Mouse (Mus musculus) telencephalon, adult 2 months (tissue): ENCODE results near the gene Zbtb12.
"Not testable (repeated sequence)": the region's sequence is repeated elsewhere in the genome, so short reads cannot be mapped to it uniquely, and the experiment has no call there.

Experiments
- DNase-seq: peaks from one replicate; pipeline ENCODE4 v3.0.0-alpha.2; 2011; ENCODE audit warnings: low read depth, low spot score

Zbtb12 gene

DNA sequence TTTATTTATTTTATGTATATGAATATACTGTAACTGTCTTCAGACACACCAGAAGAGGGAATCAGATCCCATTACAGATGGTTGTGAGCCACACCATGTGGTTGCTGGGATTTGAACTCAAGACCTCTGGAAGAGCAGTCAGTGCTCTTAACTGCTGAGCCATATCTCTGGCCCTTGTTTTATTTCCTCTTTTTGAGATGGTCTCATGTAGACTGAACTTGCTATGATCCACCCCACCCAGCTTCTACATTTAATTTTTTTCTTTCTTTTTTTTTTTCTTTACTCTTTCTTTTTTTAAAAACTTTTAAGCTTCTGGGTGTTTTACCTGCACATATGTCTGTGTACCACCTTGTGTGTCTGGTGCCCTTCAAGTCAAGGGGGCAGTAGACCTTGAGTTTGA, 21.5 kb downstream of the Zbtb12 start:
- DNase-seq = not testable (repeated sequence)

DNA sequence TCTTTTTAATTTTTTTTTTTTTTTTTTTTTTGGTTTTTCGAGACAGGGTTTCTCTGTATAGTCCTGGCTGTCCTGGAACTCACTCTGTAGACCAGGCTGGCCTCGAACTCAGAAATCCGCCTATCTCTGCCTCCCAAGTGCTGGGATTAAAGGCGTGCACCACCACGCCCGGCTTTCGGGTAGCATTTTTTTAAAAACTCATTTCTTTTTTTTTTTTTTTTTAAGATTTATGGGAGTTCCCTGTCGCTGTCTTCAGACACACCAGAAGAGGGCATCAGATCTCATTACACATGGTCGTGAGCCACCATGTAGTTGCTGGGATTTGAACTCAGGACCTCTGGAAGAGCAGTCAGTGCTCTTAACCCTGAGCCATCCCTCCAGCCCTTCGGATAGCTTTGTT, 22.7 kb downstream of the Zbtb12 start:
- not testable (repeated sequence) for DNase-seq

DNA sequence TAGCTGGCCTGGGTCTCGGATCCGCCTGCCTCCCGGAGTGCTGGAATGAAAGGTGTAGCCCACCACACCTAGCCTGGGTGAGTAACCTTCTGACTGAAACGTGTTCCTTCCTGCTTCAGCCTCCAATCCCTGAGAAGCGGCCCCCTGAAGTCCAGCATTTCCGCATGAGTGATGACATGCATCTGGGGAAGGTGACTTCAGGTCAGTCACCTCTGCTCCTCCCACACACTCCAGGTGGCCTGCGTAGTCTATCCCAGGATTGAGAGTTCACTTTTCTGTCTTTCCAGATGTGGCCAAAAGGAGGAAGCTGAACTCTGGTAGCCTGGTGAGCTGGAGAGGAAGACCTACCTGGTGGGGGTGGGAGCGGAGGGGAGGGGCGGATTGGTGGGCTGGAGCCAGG, 23.6 kb downstream of the Zbtb12 start:
- no peak for DNase-seq

DNA sequence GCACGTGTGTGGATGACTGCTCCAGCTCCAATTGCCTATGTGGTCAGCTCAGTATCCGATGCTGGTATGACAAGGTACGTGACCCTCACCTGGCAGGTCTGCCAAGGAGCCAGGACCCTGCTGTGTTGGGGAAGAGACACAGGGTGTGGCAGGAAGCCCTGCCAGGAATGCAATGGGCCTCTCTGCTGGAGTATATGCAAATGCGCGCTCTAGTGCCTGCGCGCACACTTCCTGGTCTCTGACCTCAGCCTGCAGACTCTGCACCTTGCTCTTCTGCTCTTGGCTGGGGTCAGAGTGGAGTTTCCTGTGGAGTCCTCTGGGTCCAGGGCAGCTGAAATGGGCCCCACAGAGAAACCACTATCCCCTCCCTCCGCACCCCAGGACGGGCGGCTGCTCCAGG, 31.7 kb downstream of the Zbtb12 start:
- no peak for DNase-seq

DNA sequence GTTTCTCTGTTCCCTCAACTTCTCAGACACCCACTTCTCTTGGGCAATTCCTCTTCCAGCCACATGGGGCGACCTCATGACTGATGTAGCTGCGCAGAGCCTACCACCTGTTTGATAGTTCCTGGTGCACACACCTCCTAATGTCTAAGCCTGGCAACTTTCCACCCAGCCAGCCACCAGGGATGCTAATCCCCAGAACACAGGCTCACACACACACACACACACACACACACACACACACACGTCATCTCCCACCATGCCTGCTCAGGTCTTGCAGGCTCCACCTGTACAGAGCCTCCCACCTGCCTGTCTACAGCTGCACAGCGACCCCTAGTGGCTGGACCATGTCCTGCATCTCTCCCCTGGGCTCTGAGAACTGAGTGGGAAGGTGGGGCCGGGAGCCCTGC, 32.7 kb downstream of the Zbtb12 start:
- DNase-seq = peak; percentile 33

DNA sequence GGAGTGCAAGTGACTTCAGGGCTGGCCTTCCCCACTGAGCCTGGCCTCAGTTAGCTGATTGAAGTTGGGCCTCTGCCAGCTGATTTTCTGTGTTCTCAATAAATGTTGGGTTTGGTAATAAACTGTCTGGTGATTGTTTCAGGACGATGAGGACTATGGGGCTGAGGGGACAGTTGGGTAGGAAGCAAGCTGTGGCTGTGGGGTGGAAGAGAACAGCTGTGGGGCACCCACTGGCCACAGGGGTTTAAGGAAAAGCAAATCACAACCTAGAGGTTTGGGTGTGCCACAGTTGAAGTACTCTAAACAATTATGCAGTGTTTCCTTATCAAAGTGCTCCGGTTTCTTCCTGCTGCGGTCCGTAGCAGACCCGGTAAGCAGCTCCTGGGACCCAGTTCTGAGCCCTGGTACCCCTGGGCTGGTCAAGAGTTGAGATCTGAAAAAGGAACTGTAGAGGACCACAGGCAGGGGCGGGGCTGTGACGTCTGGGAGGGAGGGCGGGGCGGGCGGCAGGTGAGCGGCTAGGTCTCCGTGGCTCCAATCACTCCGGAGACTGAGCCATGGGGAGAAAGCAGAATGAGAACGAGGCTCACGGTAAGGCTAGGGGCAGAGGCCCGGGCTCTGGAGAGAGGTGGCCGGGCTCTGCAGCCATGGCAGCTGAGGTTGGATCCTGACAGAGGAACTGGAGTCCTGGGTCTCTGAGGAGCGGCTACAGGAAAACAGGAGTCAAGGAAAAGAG, 34.8 kb downstream of the Zbtb12 start, which contains the start of gene Slc44a4:
TSS of gene Slc44a4 (plus strand) at position 537 of the 736 bp plus-strand sequence.
- no peak for DNase-seq

DNA sequence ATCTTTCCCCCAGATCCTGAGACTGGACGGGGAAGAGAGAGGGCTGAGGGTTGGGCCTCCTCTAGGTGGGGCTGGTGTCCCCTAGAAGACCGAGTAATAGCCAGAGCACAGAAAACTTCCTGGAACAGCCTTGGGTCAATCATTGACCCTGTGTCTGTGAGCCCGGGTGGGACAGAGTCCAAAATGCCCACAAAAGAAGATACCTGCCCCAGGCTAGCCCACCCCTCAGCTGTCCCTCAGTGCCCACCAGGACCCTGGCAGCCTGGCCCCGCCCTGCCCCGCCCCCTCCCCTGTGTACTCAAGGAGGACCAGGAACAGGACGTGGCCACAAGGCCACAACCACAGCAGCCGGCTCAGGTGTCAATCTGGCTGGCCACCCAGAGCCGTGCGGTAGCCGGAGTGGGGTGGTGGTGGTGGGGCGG, 36.1 kb downstream of the Zbtb12 start:
- DNase-seq = no peak

DNA sequence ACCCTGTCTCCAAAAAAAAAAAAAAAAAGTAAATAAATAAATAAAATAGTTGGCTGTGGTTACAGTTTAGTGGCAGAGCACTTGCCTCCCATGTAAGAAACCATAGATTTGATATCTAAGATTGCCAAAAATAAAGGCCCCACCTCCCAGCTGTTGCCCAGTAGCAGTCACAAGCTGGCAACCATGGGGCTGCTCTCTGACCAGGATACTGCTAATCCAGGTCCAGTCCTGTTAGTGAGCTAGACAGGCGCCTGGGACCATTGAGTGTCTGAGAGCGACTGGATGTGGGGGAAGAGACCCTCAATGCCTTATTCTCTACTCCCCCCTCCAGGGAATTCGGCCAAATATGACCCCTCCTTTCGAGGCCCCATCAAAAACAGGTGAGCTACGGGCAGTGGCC, 37.0 kb downstream of the Zbtb12 start:
- DNase-seq = no peak

DNA sequence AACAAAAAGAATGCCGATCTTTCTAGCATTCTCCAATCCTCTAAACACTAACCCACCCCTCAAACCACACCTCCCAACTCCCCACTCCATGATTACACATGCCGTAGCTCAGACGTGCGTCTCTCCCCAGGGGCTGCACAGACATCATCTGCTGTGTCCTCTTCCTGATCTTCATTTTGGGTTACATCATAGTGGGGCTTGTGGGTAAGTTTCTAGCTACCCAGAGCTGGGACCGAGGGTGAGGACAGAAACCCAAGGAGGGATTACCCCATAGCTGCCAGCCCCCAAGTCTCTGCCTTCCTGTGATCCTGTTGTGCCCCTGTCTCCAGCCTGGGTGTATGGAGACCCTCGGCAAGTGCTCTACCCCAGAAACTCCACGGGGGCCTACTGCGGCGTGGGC, 37.9 kb downstream of the Zbtb12 start:
- no peak for DNase-seq

DNA sequence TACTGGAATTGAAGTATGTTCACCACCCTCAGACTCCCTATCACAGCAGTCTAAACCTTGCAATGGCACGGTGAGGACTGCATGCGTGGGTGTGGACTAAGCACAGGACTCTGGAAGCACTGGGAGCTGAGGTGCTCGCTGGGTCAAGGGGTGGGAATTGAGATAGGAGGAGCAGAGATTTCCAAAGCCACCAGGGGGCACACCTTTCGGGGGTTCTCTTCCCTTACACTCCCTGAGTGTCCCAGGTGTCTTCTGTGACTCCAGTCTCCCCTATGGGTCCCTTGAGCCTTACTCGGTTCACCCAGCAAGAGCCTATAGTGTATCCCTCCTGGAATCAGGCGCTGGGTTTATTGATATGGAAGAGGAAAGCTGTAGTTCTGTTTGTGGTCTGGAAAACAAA, 43.7 kb downstream of the Zbtb12 start:
- DNase-seq = no peak

DNA sequence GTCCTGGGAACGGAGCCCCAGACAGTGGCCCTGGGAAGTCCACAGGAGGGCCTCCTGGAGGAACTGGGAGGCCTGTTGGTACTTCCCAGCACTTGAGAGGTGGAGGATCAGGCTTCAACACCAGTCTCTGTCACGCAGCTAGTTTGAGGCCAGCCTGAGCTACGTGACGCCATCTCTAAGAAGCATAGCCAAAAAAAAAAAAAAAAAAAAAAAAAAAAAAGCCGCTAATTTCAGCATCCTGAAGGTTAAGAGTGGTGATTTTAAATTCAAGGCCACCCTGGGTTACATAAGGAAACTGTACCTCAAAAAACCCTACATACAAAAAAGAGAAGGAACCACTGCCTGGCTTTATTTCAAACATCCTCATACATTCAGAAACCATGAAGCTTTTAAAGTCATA, 45.0 kb downstream of the Zbtb12 start:
- no peak for DNase-seq

DNA sequence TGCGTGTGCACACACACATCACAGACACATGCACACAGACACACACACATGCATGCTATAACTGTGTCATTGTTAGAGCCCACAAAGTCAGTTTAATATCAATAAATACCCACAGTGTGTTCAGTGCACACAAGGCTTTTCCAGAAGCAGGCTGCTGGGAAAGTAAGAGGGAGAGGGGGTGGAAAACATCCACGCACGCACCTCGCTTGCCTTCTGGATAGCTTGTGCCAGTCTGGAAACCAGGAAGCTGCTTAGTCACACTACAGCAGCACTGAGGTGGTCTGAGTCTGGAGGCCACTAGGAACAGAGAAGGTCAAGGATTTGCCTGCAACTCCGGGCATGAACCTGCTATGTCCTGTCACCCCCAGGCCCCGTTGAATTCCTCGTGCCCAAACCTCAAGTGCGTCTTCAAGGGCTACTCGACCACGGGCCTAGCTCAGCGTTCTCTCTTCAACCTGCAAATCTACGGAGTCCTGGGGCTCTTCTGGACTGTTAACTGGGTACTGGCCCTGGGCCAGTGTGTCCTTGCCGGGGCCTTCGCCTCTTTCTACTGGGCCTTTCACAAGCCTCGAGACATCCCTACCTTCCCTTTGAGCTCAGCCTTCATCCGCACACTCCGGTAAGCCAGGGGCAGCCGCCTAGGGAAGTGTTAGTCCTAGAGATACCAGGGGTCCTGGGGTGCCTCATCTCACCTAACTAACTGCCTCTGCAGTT, 48.2 kb downstream of the Zbtb12 start:
- peak; percentile 35 for DNase-seq

DNA sequence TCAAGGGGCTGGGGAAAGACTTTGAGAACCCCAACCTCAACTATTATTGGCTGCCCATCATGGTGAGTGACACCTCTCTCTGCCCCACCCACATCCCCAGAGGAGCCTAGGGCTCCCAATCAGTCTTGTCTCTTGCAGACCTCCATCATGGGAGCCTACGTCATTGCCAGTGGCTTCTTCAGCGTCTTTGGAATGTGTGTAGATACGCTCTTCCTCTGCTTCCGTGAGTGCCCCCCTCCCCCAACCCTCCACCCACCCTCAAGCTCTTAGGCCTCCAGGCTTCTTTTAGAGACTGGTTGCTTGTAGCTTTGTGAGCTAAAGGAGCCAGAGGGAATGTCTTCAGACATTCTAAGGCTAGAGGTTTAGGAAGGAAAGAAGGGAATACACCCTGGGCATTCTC, 49.6 kb downstream of the Zbtb12 start:
- no peak for DNase-seq

DNA sequence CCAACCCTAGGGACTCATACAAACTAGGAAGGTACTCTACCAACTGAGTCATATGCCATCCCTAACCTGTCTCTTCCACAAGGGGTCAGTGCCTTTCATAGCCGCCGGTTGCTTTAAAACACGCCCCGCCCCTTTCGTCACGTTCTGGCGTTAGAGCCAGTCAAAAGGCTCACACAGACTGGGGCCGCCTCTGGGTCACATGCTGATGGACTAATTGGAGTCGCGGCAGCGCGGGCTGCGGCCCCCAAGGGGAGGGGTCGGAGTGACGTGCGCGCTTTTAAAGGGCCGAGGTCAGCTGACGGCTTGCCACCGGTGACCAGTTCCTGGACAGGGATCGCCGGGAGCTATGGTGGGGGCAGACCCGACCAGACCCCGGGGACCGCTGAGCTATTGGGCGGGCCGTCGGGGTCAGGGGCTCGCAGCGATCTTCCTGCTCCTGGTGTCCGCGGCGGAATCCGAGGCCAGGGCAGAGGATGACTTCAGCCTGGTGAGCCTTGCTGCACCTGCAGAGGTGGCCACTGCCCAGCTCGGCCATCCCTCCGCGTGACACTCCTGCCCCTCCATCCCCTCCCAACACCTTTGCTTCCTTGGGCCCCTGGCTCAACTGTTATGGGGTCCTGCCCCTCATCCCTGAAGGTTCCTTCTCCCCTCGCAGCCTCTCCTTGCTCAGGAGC, 51.9 kb downstream of the Zbtb12 start, which contains the start of gene Neu1:
TSS of gene Neu1 (plus strand) at position 193 of the 674 bp plus-strand sequence.
- peak; percentile 97 for DNase-seq

DNA sequence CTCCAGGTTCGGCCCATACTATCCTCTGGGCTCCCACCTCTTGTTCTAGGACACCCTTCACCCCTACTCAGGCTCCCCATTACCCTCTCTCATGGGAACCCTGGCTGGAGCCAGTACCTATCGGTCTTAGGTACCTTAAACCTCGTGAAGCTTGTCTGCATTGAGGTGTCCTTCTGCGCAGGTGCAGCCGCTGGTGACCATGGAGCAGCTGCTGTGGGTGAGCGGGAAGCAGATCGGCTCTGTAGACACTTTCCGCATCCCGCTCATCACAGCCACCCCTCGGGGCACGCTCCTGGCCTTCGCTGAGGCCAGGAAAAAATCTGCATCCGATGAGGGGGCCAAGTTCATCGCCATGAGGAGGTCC, 52.4 kb downstream of the Zbtb12 start:
- no peak for DNase-seq

DNA sequence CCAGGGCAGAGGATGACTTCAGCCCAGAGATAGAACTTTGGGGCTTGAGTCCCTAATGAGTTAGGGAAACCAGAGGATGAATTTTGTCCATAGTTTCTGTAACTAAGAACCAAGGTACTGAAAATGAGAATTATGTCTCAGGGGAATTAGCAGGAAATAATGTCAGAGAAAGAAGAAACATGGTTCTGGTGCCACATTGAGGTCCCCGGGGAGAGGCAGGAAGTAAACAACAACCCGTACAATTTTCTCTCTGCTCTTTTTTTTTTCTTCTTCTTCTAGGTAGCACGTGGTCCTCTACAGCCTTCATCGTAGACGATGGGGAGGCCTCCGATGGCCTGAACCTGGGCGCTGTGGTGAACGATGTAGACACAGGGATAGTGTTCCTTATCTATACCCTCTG, 53.0 kb downstream of the Zbtb12 start:
- DNase-seq = no peak

DNA sequence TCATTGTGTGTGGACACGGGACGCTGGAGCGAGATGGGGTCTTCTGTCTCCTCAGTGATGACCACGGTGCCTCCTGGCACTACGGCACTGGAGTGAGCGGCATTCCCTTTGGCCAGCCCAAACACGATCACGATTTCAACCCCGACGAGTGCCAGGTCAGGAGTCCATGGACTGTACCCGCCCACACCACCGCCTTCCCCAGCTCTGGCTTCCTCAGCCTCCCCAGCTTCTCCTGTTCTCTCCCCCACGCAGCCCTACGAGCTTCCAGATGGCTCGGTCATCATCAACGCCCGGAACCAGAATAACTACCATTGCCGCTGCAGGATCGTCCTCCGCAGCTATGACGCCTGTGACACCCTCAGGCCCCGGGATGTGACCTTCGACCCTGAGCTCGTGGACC, 54.7 kb downstream of the Zbtb12 start:
- DNase-seq = no peak

DNA sequence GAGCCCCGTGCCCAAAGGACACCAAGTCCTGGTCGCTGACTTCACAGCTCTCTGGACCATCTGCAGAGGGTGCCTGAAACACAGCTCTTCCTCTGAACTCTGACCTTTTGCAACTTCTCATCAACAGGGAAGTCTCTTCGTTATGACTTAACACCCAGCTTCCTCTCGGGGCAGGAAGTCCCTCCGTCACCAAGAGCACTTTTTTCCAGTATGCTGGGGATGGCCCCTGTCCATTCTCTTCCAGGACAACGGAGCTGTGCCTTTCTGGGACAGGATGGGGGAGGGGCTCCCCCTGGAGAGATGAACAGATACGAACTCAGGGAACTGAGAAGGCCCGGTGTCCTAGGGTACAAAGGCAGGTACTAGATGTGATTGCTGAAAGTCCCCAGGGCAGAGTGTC, 55.5 kb downstream of the Zbtb12 start:
- DNase-seq = no peak

DNA sequence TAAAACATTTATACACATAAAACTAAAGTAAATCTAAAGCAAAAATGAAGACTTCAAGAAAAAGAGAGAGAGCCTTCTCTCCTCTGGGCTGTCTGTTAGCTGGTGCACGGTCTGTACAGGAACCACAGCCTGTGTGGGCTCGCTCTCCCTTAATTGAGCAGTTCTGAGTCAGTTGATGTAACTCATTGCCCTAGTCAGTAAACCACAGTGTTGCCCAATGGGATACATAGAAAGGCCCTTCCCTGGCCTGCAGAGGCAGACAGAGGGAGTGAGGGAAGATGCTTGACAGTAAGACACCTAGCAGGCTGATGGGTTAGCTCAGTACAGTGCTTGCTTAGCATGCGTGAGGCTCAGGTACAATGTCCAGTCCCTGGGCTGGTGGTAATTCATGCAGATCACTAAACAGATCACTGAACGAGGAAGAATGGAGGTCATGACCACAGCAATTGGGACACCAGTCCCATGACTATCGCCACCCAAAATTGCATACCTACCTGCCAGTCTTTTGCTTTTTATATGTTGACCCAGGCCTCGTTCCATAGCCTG, 58.8 kb downstream of the Zbtb12 start:
- DNase-seq = no peak

DNA sequence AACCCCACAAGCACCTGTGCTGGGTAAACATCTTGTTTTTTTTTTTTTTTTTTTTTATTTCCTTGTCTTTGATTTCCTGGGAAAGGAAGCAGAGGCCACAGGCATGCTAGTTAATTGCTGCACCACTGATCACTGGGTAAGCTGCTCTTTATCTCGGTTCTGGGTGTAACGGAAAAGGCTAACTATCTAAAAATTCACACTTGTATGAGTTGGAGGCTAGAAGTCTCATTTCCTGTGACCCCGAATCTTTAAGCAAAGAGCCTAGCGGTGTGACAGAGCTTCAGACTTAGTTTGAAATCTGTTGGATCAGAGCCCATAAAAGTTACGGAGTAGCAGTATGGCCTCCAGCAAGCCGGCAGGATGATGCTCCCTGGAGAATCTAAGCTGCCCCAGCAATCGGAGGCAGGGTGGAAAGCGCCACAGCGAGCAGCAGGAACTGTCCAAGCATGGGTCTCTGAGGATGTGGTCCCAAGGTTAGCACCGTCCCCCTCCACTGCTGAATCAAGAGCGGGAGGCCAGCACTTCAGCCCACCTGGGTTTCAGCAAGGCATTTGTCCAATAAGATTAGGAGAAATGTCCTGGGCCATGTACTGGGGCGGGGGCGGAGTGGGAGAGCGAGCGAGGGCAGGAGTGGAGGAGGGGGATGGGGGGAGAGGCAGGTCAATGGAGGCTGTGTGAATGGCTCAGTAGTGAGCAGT, 62.2 kb downstream of the Zbtb12 start:
- no peak for DNase-seq

DNA sequence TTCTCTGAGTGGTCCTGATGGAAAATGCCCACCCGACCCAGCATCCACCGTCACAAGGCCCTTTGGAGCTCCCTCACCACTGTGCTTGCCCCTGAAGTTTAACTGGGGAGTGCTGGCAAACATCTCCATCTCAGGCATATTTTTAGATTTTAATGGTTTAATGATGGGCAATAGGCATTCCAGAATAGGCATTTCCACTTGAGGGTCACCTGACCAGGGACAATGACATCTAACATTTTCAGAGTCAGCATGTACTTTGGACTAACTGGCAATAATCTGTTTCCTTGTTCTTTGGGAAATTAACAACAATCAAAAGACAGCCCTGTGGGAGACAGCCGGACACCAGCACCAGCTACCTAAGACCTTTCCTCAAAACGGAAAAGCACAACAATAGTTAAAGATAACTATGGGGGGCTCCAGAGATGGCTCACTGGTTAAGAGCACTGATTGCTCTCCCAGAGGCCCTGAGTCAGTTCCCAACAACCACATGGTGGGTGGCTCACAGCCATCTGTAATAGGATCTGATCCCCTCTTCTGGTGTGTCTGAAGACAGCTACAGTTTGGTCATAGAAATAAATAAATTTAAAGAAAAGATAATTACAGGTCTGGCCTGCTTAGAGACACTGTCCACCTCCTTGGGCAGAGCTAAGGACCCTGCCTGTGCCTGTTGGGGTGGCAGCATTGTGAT, 64.0 kb downstream of the Zbtb12 start:
- no peak for DNase-seq
